Mouse (Mus musculus): ENCODE data around the gene Osbpl6. TPM values are rescaled to one million over a fixed set of nuclear protein-coding genes. Genes with fewer than 3 reads are reported as not detected.
"Not testable (repeated sequence)": the region's sequence is repeated elsewhere in the genome, so short reads cannot be mapped to it uniquely, and the experiment has no call there.

Gene Osbpl6
- total RNA-seq, 2 experiments from 2014 or later: 5.0 to 6.3 TPM

DNA sequence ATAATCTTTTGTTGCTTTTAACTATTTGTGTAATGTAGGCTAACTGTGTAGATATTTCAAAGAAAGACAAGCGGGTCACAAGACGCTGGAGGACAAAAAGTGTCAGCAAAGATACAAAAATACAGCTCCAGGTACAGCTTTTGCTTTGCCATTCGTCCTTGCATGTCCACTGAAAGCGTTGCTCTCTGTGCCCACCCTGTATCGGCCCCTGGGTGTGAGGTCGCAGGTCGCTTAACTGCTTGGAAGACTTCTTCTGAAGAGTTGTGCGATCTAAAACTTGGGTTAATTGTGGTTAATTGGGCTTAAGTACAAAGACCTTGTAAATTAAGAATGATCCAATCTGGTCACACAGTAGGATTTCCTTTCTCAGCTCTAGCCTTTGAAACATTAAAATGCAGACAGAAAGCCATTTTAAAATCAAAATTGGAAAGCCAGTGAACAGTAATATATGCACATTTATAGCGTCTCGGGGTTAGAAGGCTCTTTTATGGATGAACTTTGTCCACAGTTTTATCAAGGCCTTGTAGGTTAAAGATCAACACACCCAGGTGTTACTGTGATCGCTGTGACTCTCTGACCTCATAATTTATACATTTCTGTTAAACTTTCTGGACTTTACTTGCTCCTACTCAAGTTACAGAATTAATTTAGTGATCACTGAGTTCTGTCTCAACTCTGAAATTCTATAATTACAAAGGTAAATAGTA, 149.7 kb downstream of the Osbpl6 start:
- no peak for DNase-seq (ENCODE audit: low spot score in 2 of 2)

DNA sequence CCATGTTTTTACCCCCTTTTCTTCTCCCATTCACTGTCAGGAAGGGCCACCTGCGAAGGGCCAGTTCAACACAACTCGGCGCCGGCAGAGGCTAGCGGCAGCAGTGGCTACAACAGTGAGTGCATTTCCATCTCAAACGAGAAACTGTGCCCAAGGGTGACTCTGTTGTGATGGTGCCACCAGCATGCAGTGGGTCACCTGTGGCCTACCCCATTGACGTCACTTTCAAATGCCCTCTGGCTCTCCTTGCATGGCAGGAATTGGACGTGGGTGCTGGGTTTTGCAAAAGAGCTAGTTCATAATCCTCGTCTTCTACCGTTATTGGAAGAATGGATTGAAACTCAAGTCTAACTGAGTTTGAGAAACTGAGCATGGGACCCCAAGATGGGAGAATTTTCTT, 153.8 kb downstream of the Osbpl6 start:
- no peak for DNase-seq (ENCODE audit: low spot score in 2 of 2)

- DNase-seq (ENCODE audit: low spot score in 2 of 2): no peak
Measured at GRCm38 (mm10) chr2:76563862-76564261, 157.6 kb downstream of the Osbpl6 start.

- no peak for DNase-seq (ENCODE audit: low spot score in 2 of 2)
Measured at GRCm38 (mm10) chr2:76566933-76567551, 160.7 kb downstream of the Osbpl6 start.

GRCm38 (mm10) chr2:76571543-76571942, 165.2 kb downstream of the Osbpl6 start:
- no peak for DNase-seq (ENCODE audit: low spot score in 2 of 2)

DNA sequence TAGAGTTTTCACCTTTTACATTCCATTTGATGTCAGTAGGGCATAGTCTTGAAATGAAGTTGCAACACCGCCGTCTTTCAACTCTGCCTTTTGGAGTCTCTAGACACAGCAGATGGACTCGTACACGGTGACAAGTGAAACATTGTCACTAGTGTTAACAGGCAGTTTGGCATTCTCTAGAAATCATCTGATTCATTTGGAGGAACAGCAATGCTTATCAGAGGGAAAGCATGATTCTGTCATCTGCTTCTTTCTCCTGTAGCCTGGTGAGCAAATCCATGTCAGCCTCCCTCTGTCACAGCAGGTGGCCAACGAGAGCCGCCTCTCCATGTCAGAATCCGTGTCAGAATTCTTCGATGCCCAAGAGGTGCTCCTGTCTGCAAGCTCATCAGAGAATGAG, 172.6 kb downstream of the Osbpl6 start:
- DNase-seq (ENCODE audit: low spot score in 2 of 2): no peak

DNA sequence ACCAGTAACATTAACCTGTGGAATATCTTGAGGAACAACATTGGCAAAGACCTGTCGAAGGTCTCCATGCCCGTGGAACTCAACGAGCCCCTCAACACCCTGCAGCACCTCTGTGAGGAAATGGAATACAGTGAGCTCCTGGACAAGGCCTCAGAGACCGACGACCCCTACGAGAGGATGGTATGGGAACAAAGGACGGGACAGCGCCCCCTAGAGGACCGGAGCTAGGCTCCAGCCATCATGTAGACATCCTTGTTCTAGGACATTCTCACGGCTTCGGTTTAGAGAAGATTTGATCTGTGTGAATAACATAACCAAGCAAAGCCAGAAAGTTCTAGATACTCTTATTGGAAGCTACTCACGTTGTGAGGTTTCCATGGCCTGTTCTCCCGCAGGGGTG, 178.8 kb downstream of the Osbpl6 start:
- no peak for DNase-seq (ENCODE audit: low spot score in 2 of 2)

GRCm38 (mm10) chr2:76586906-76587305, 180.6 kb downstream of the Osbpl6 start:
- no peak for DNase-seq (ENCODE audit: low spot score in 2 of 2)

DNA sequence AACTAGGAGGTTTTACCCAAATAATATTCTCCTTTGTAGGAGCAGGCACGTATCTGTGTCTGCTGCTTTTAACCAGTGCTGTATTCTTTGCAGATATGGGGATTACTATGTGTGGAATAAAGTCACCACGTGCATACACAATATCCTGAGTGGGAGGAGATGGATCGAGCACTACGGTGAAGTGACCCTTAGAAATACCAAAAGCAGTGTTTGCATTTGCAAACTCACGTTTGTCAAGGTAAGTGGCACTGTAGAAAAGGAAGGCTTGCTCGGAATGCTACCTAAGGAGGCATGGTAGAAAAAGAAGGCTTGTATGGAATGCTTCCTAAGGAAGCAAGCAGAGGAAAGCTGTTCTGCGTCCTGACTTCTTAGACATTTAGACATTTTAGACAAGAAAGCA, 183.9 kb downstream of the Osbpl6 start:
- DNase-seq (ENCODE audit: low spot score in 2 of 2): no peak

GRCm38 (mm10) chr2:76592401-76592924, 186.2 kb downstream of the Osbpl6 start:
- no peak for DNase-seq (ENCODE audit: low spot score in 2 of 2)

- DNase-seq (ENCODE audit: low spot score in 2 of 2): no peak
Measured at GRCm38 (mm10) chr2:76597521-76597920, 191.2 kb downstream of the Osbpl6 start.

DNA sequence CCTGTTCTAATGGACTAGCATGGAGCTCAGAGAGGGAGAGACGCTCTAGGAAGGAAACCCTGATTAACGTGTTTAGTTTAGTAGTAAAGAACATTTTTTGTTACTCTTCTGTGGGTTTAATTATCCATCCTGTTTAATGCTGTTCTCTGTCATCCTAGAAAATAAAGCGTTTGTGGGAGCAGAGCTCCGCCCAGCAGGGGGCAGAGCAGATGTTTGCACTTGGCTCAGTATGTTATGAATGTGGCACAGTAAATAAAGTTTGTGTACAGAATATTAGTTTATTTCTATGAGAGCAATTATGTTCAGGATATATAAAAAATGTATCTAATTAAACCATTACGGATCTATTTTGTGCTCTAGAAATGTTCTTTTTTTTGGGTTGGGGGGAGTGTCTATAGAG, 192.9 kb downstream of the Osbpl6 start:
- no peak for DNase-seq (ENCODE audit: low spot score in 2 of 2)

DNA sequence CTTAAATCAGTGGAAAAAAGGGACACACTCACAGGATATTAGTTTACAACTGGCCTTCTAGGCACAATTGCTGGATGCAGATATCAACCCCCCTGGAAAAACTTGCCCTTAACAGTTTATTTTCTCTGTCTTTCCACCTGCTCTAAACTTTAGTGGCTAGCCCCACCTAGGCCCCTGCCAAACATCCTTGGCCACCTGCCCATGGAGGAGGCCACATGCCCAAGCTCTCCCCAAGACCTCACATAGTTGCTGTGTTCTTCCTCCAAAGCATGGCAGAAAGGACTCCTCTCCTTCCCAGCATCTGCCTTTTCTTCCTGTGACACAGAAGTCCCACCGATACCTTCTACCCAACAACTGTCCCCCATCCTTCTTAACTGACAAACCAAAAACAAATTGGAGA, 195.9 kb downstream of the Osbpl6 start:
- DNase-seq (ENCODE audit: low spot score in 2 of 2): no peak

DNA sequence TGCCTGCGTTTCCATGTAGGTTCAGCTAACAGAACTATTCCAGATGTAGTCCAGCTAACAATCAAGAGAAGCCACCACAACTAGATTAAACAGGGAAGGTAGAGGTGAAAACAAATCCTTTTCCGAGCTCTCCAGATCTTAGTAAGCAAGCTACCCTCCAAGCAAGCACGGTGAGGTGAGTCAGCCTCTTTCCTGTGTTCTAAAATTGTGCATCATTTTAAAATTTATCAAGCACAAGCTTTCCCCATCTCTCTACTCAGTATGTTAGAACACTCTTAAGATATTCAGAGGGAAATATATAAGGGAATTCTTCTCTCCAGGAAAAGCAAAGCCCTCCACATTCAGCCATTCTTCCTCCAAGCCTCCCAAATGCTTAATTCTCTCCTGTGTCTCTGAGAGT, 200.4 kb downstream of the Osbpl6 start:
- no peak for DNase-seq (ENCODE audit: low spot score in 2 of 2)

DNA sequence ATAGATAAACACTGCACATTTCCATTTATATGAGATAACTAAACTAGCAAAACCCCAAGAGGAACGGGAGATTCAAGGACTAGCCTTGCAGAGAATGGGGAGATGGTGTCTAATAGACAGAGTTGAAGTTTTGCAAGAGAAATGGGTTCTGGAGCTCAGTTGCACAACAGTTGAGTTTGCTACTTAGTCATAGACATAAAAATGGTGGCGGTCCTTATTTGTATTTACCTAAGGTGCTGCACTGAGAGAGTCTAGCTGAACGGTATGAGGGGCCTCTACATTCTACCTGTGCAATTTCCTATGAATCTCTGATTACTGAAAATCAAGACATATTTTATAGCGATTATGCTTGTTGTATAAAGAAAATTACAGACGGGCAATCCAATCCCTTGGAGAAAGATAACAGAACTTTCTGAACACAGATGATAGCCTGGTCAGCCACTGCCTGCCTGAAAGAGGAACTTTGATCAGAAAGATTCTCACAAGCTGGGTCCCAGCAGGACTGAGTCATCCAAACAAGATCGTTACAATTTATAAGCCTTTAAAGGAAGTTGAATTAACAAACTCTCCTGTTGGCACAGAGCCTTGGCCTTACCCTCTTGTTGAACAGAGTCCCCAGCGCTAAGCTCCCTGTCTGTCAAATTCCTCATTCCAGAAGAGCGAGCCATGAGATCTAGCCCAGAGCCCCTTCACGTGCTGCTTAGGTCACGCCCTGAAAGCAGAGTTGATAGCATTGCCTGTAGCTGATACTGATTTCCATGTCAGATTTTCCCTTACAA, 204.2 kb downstream of the Osbpl6 start:
- DNase-seq (ENCODE audit: low spot score in 2 of 2): no peak

GRCm38 (mm10) chr2:76611996-76612395, 205.7 kb downstream of the Osbpl6 start:
- DNase-seq (ENCODE audit: low spot score in 2 of 2): no peak

DNA sequence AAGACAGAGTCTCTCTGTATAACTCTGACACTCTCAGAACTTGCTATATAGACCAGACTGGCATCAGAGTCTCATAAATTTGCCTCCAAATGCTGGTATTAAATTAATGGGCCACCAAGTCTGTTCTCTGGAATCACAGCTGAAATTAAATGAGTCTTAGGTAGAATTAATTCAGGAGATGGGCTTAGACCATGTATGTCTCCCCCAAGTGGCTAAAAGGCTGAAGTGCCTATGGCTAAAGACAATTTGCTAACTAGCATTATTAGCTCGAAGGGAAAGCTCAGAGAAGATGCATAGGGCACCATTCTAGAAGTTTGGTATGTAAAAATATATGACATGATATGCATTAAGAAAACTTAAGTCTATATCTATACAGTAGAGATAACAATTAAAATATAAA, 211.8 kb downstream of the Osbpl6 start:
- peak in 1 of 2 experiments; percentile 24 for DNase-seq (ENCODE audit: low spot score in 2 of 2)

DNA sequence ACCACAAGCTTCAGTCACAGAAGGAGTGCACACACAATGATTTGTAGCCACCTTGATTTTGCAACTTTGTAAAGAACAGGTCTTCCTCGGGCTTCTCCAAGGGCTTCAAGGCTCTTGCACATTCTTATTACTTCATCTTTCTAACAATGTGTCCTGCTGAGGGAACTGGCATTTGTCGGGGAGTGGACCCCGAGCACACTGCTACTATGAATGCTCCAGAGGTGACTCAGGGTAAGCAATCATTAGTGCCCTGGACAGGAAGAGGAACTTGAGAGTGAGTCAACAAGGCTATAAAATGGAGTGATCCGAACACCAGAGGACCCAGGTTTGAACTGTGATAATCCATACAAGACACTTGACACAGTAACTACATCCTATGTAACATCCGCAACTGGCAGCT, 213.9 kb downstream of the Osbpl6 start:
- no peak for DNase-seq (ENCODE audit: low spot score in 2 of 2)

- DNase-seq (ENCODE audit: low spot score in 2 of 2): no peak
Measured at GRCm38 (mm10) chr2:76621724-76622123, 215.4 kb downstream of the Osbpl6 start.

GRCm38 (mm10) chr2:76622316-76622715, 216.0 kb downstream of the Osbpl6 start:
- not testable (repeated sequence) for DNase-seq (ENCODE audit: low spot score in 2 of 2)

GRCm38 (mm10) chr2:76630293-76630692, 224.0 kb downstream of the Osbpl6 start:
- DNase-seq (ENCODE audit: low spot score in 2 of 2): no peak

DNA sequence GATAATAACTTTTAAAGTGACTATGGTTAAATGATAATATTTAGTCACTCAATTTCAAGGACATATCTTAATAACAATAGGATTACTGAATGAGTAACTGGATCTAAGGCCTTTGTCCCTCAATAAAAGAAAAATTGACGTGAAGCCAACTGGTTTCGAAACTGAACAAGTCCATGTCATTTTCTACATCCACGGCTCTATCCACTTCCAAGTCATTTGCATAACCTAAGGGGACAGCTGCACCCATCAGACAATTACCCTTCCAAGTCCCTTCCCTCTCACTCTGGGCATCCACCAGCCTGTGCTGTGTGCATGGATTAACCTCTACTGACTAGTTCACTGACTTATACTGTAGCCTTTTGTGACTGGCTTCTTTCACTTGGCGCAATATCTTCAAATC, 225.3 kb downstream of the Osbpl6 start:
- DNase-seq (ENCODE audit: low spot score in 2 of 2): no peak

All from gastrocnemius, postnatal 4 days (tissue).